Mouse (Mus musculus): Measurements from ENCODE around the gene Pkib. TPM values are rescaled to one million over a fixed set of nuclear protein-coding genes. Genes with fewer than 3 reads are reported as not detected.
A peak's percentile ranks its signal among the peaks of the same experiment; 100 is the strongest.

Gene Pkib
- polyA plus RNA-seq, 1 experiment from 2014 or later = 1.8 TPM

- DNase-seq (ENCODE audit: low spot score) (peak; percentile 69), ATAC-seq (ENCODE audit: insufficient read depth, low FRiP score, low TSS enrichment) (peak; percentile 70)
- no peaks in the 10 kb centered on the region for H3K9me3 ChIP-seq (ENCODE audit: control insufficient read depth, low read length)
- no peak overlapping the region for H3K27ac ChIP-seq (ENCODE audit: low read depth, low read length)
- H3K4me2 ChIP-seq (ENCODE audit: low read depth) = 0 out of 2 replicates have a peak overlapping the region, but pooled peaks have one; percentile 21
- H3K4me1 ChIP-seq (ENCODE audit: control insufficient read depth, insufficient read depth, low read length) = no peaks in the 10 kb centered on the region
- H3K9ac ChIP-seq (ENCODE audit: low read length) = no peak overlapping the region
- no peaks in the 10 kb centered on the region for H3K27me3 ChIP-seq (ENCODE audit: control insufficient read depth, insufficient read depth, low read length)
- no peak overlapping the region; the same call in 1 of the 2 replicates for H3K4me3 ChIP-seq (ENCODE audit: low read depth, low read length)
- 9% methylated on average over 6 of the region's 6 CpGs for WGBS
- H3K36me3 ChIP-seq (ENCODE audit: control insufficient read depth, insufficient read depth, low read length) = no peaks in the 10 kb centered on the region
Observed at GRCm38 (mm10) chr10:57743606-57744016, 111.8 kb downstream of the Pkib start.

DNA sequence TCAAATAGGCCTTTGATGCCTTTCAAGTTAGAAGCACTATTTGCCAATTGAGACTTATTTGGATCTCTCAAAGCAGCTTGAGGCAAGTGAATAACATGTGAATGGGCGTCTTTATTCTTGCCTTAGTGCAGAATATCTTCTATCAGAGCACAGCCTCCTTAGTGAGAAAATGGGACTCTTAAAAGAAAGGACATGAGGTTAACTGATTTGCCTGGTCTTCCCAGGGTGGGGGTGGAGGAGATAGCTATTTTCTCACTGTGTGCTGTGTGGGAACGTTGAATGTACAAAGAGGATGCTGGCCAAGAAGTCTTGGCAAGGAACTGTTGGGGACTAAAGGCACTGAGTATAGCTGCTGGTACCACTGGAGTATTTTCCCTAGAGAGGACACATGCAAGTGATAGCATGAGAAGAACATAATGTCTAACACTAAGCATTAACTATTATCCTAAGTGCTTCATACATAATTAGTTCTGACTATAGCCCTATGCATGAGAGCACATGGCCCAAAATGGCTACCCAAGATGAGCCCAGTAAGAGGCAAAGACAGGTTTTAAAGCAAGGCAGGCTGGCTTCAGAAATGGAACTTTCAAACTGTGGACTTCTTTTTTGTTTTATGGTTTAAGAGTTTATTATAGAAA, 112.5 kb downstream of the Pkib start:
- Histone ChIP-seq H3K36me3 (ENCODE audit: control insufficient read depth, insufficient read depth, low read length) (no peaks in the 10 kb centered on the region), H3K9me3 (ENCODE audit: control insufficient read depth, low read length) (no peaks in the 10 kb centered on the region), H3K9ac (ENCODE audit: low read length) (no peak overlapping the region), H3K27me3 (ENCODE audit: control insufficient read depth, insufficient read depth, low read length) (no peaks in the 10 kb centered on the region), H3K4me2 (ENCODE audit: low read depth) (no peak overlapping the region), H3K27ac (ENCODE audit: low read depth, low read length) (no peak overlapping the region), H3K4me1 (ENCODE audit: control insufficient read depth, insufficient read depth, low read length) (no peaks in the 10 kb centered on the region), H3K4me3 (ENCODE audit: low read depth, low read length) (no peak overlapping the region)
- ATAC-seq (ENCODE audit: insufficient read depth, low FRiP score, low TSS enrichment) (peak; percentile 54), DNase-seq (ENCODE audit: low spot score) (peak; percentile 12)
- 42% methylated on average over 2 of the region's 2 CpGs for WGBS

- Histone ChIP-seq H3K36me3 (ENCODE audit: control insufficient read depth, insufficient read depth, low read length) (no peaks in the 10 kb centered on the region), H3K9ac (ENCODE audit: low read length) (no peak overlapping the region), H3K4me3 (ENCODE audit: low read depth, low read length) (no peak overlapping the region), H3K9me3 (ENCODE audit: control insufficient read depth, low read length) (no peaks in the 10 kb centered on the region), H3K27me3 (ENCODE audit: control insufficient read depth, insufficient read depth, low read length) (no peaks in the 10 kb centered on the region), H3K4me1 (ENCODE audit: control insufficient read depth, insufficient read depth, low read length) (no peaks in the 10 kb centered on the region), H3K27ac (ENCODE audit: low read depth, low read length) (no peak overlapping the region), H3K4me2 (ENCODE audit: low read depth) (no peak overlapping the region)
- ATAC-seq (ENCODE audit: insufficient read depth, low FRiP score, low TSS enrichment) (no peak), DNase-seq (ENCODE audit: low spot score) (no peak)
Observed at GRCm38 (mm10) chr10:57745452-57745851, 113.7 kb downstream of the Pkib start.

DNA sequence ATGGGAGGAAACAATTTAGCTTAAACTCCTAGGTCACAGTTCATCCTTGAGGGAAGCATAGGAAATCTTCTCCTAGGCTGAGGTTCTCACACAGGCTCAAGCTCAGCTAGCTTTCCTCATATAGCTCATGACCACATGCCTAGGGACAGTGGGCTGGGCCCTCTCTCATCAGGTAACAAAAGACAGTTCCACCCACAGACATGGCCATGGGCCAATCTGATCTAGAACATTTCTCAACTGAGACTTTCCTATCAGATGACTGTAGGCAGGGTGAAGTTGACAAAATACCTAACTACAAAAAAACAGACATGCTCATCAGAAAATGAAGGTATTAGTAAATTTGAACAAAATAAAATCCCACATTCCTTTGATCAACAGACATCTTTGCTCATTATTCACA, 115.3 kb downstream of the Pkib start:
- Histone ChIP-seq H3K27me3 (ENCODE audit: control insufficient read depth, insufficient read depth, low read length) (no peaks in the 10 kb centered on the region), H3K27ac (ENCODE audit: low read depth, low read length) (no peak overlapping the region), H3K4me3 (ENCODE audit: low read depth, low read length) (no peak overlapping the region), H3K4me2 (ENCODE audit: low read depth) (no peak overlapping the region), H3K9ac (ENCODE audit: low read length) (no peak overlapping the region), H3K9me3 (ENCODE audit: control insufficient read depth, low read length) (no peaks in the 10 kb centered on the region), H3K4me1 (ENCODE audit: control insufficient read depth, insufficient read depth, low read length) (no peaks in the 10 kb centered on the region), H3K36me3 (ENCODE audit: control insufficient read depth, insufficient read depth, low read length) (no peaks in the 10 kb centered on the region)
- ATAC-seq (ENCODE audit: insufficient read depth, low FRiP score, low TSS enrichment) (no peak), DNase-seq (ENCODE audit: low spot score) (no peak)

DNA sequence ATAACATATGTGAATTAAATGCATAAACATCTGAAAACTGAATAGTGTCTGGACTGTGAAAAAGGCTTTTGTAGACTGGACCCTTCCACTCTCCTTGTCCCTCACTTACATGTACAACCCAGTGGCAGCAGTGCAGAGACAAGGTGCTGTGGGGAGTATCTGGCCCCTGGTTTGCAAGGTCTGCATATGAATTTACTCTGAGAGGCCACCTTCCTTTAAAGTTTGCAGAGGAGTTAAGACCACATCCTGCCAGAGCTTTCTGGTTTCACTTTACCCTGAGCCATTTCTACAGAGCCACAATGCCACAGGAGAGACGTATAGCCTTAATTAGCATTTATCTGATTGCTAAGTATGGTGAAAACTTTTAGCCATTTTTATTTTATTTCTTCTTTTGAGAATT, 121.6 kb downstream of the Pkib start:
- Histone ChIP-seq H3K36me3 (ENCODE audit: control insufficient read depth, insufficient read depth, low read length) (no peaks in the 10 kb centered on the region), H3K27me3 (ENCODE audit: control insufficient read depth, insufficient read depth, low read length) (no peaks in the 10 kb centered on the region), H3K4me2 (ENCODE audit: low read depth) (no peak overlapping the region), H3K9ac (ENCODE audit: low read length) (no peak overlapping the region), H3K27ac (ENCODE audit: low read depth, low read length) (no peak overlapping the region), H3K4me1 (ENCODE audit: control insufficient read depth, insufficient read depth, low read length) (no peaks in the 10 kb centered on the region), H3K4me3 (ENCODE audit: low read depth, low read length) (no peak overlapping the region), H3K9me3 (ENCODE audit: control insufficient read depth, low read length) (no peaks in the 10 kb centered on the region)
- WGBS = 94% methylated on average over 1 of the region's 1 CpGs
- no peak for DNase-seq (ENCODE audit: low spot score)
- no peak for ATAC-seq (ENCODE audit: insufficient read depth, low FRiP score, low TSS enrichment)

- DNase-seq (ENCODE audit: low spot score) (no peak), ATAC-seq (ENCODE audit: insufficient read depth, low FRiP score, low TSS enrichment) (no peak)
- Histone ChIP-seq H3K9me3 (ENCODE audit: control insufficient read depth, low read length) (no peaks in the 10 kb centered on the region), H3K4me3 (ENCODE audit: low read depth, low read length) (no peak overlapping the region), H3K27me3 (ENCODE audit: control insufficient read depth, insufficient read depth, low read length) (no peaks in the 10 kb centered on the region), H3K4me1 (ENCODE audit: control insufficient read depth, insufficient read depth, low read length) (no peaks in the 10 kb centered on the region), H3K27ac (ENCODE audit: low read depth, low read length) (no peak overlapping the region), H3K9ac (ENCODE audit: low read length) (no peak overlapping the region), H3K36me3 (ENCODE audit: control insufficient read depth, insufficient read depth, low read length) (no peaks in the 10 kb centered on the region), H3K4me2 (ENCODE audit: low read depth) (no peak overlapping the region)
- WGBS = 93% methylated on average over 2 of the region's 2 CpGs
Observed at GRCm38 (mm10) chr10:57755201-57755736, 123.5 kb downstream of the Pkib start.

DNA sequence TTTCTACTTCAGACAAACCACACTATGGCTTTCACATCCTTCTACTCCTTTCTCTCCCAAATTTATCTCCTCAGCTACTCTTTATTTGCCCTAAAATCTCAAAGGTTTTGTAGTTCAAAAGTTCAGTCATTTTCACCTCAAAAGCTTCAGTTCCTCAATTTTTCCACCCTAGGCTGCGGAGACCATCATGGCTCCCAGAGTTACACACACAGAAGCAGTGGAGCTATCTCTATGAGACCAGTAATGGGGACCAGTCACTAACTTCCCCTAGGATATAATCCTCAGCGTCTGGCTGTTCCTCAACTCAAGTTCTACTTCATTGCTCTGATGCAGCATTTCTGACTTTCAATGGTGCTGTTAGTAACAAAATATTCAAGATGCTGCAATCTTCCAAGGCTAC, 127.2 kb downstream of the Pkib start:
- DNase-seq (ENCODE audit: low spot score) (no peak), ATAC-seq (ENCODE audit: insufficient read depth, low FRiP score, low TSS enrichment) (no peak)
- Histone ChIP-seq H3K4me1 (ENCODE audit: control insufficient read depth, insufficient read depth, low read length) (no peaks in the 10 kb centered on the region), H3K27ac (ENCODE audit: low read depth, low read length) (no peak overlapping the region), H3K9me3 (ENCODE audit: control insufficient read depth, low read length) (no peaks in the 10 kb centered on the region), H3K4me3 (ENCODE audit: low read depth, low read length) (no peak overlapping the region), H3K27me3 (ENCODE audit: control insufficient read depth, insufficient read depth, low read length) (no peaks in the 10 kb centered on the region), H3K9ac (ENCODE audit: low read length) (no peak overlapping the region), H3K36me3 (ENCODE audit: control insufficient read depth, insufficient read depth, low read length) (no peaks in the 10 kb centered on the region), H3K4me2 (ENCODE audit: low read depth) (no peak overlapping the region)
- WGBS = 88% methylated on average over 2 of the region's 2 CpGs

- no peak for DNase-seq (ENCODE audit: low spot score)
- 76% methylated on average over 3 of the region's 3 CpGs for WGBS
- ATAC-seq (ENCODE audit: insufficient read depth, low FRiP score, low TSS enrichment) = no peak
Observed at GRCm38 (mm10) chr10:57760694-57761093, 128.9 kb downstream of the Pkib start.

GRCm38 (mm10) chr10:57763044-57763443, 131.3 kb downstream of the Pkib start:
- DNase-seq (ENCODE audit: low spot score) = no peak
- Histone ChIP-seq H3K27me3 (ENCODE audit: control insufficient read depth, insufficient read depth, low read length) (no peaks in the 10 kb centered on the region), H3K9me3 (ENCODE audit: control insufficient read depth, low read length) (no peaks in the 10 kb centered on the region), H3K36me3 (ENCODE audit: control insufficient read depth, insufficient read depth, low read length) (no peaks in the 10 kb centered on the region), H3K4me2 (ENCODE audit: low read depth) (no peak overlapping the region), H3K27ac (ENCODE audit: low read depth, low read length) (no peak overlapping the region), H3K4me1 (ENCODE audit: control insufficient read depth, insufficient read depth, low read length) (no peaks in the 10 kb centered on the region), H3K9ac (ENCODE audit: low read length) (no peak overlapping the region), H3K4me3 (ENCODE audit: low read depth, low read length) (no peak overlapping the region)
- no peak for ATAC-seq (ENCODE audit: insufficient read depth, low FRiP score, low TSS enrichment)
- WGBS = 33% methylated on average over 1 of the region's 1 CpGs

More at GRCm38 (mm10) chr10:57760694-57761093, 128.9 kb downstream of the Pkib start:
- H3K4me2 ChIP-seq (ENCODE audit: low read depth) = no peak overlapping the region
- H3K4me1 ChIP-seq (ENCODE audit: control insufficient read depth, insufficient read depth, low read length) = no peaks in the 10 kb centered on the region
- no peaks in the 10 kb centered on the region for H3K9me3 ChIP-seq (ENCODE audit: control insufficient read depth, low read length)
- no peaks in the 10 kb centered on the region for H3K36me3 ChIP-seq (ENCODE audit: control insufficient read depth, insufficient read depth, low read length)
- no peak overlapping the region for H3K9ac ChIP-seq (ENCODE audit: low read length)
- H3K27me3 ChIP-seq (ENCODE audit: control insufficient read depth, insufficient read depth, low read length) = no peaks in the 10 kb centered on the region
- no peak overlapping the region for H3K4me3 ChIP-seq (ENCODE audit: low read depth, low read length)
- no peak overlapping the region for H3K27ac ChIP-seq (ENCODE audit: low read depth, low read length)

Measured in neural tube, embryonic 11.5 days (tissue).